Mouse (Mus musculus) olfactory bulb, adult 2 months (tissue): ENCODE results near the gene Nfatc3.

ENCODE experiments used
- CTCF ChIP-seq: fragments of 200-500 bp; IDR thresholded peaks from 2 replicates; pipeline ENCODE4 v1.5.1; 2012; ENCODE audit warnings: low read depth, mild to moderate bottlenecking, low read length, moderate library complexity; ENCODE audit not compliant: insufficient read depth
- POLR2A ChIP-seq: fragments of 200-500 bp; IDR thresholded peaks from 2 replicates; pipeline ENCODE4 v1.6.1; 2012; ENCODE audit warnings: mild to moderate bottlenecking, low read depth, low read length, moderate library complexity; ENCODE audit not compliant: insufficient read depth

- no peak for TF ChIP-seq CTCF
- no peak for TF ChIP-seq POLR2A
Measured at GRCm38 (mm10) chr8:106177594-106177993, 119.0 kb downstream of the Nfatc3 start.
